Mouse (Mus musculus) G1E (cell line): ENCODE data around the gene Mmp1b. TPM values are rescaled to one million over a fixed set of nuclear protein-coding genes. Genes with fewer than 3 reads are reported as not detected.

Experiments
- ATAC-seq: 2 replicates; pipeline ENCODE4 v1.8.0; 2016; ENCODE audit warnings: mild to moderate bottlenecking; ENCODE audit not compliant: insufficient number of reproducible peaks, poor library complexity, low FRiP score, severe bottlenecking; ENCODE audit errors: extremely low read depth
- DNase-seq: peaks from one replicate; pipeline ENCODE4 v3.0.0; 2012; ENCODE audit warnings: low spot score
- H3K27me3 ChIP-seq: 2 replicates; pipeline ENCODE4 v1.6.1; 2012; ENCODE audit warnings: mild to moderate bottlenecking, low read length, inconsistent platforms; ENCODE audit not compliant: insufficient read depth
- H3K36me3 ChIP-seq: replicated peaks from 2 replicates; pipeline ENCODE3; 2012; ENCODE audit warnings: mild to moderate bottlenecking, inconsistent platforms
- H3K4me1 ChIP-seq: 2 replicates; pipeline ENCODE4 v1.6.1; 2012; ENCODE audit warnings: low read depth, low read length, inconsistent platforms, mixed read lengths; ENCODE audit not compliant: insufficient read depth
- H3K4me3 ChIP-seq: 2 replicates; pipeline ENCODE4 v1.5.1; 2012; ENCODE audit warnings: low read depth, mild to moderate bottlenecking, inconsistent platforms, low read length, moderate library complexity, mixed read lengths
- H3K9me3 ChIP-seq: replicated peaks from 2 replicates; pipeline ENCODE4 v1.6.1; 2012; ENCODE audit warnings: inconsistent platforms
- CTCF ChIP-seq: IDR thresholded peaks from 2 replicates; pipeline ENCODE4 v1.5.1; 2012; ENCODE audit warnings: low read depth, low read length, inconsistent platforms, mixed read lengths
- GATA1 ChIP-seq: IDR thresholded peaks from 2 replicates; pipeline ENCODE4 v1.6.1; 2012; ENCODE audit warnings: borderline replicate concordance, low read length, inconsistent platforms, mixed read lengths
- GATA2 ChIP-seq: IDR thresholded peaks from 2 replicates; pipeline ENCODE4 v1.6.1; 2012; ENCODE audit warnings: low read depth, low read length, inconsistent platforms, borderline replicate concordance
- POLR2AphosphoS5 ChIP-seq: IDR thresholded peaks from 2 replicates; pipeline ENCODE4 v1.6.1; 2012; ENCODE audit warnings: low read depth, low read length, inconsistent platforms; ENCODE audit not compliant: insufficient replicate concordance
- TAL1 ChIP-seq: conservative IDR thresholded peaks from 2 replicates; pipeline ENCODE4 v1.6.1; 2012; ENCODE audit warnings: low read depth, low read length, inconsistent platforms, mixed read lengths
- polyA plus RNA-seq: library from polyadenylated mRNA; stranded (reverse); fragments of >175 nt; gene quantifications from 2 replicates; pipeline ENCODE4 v1.2.3, GENCODE M21; 2012
- total RNA-seq, 2 experiments: library from RNA; stranded (forward) in 1 of 2; stranded (reverse) in 1 of 2; fragments of 200-1000 nt in 1 of 2; fragments of >200 nt in 1 of 2; fragmentation: Nextera tagmentation in 1 of 2; gene quantifications; 2 replicates each; pipeline ENCODE4 v1.2.3; 2014 to 2017

The Mmp1b gene
- total and polyA plus RNA-seq, 3 experiments: not detected

- no peak overlapping the region for H3K4me3 ChIP-seq
- DNase-seq (no peak), ATAC-seq (no peak)
- no peaks in the 10 kb centered on the region for H3K27me3 ChIP-seq
- no peaks in the 10 kb centered on the region for H3K36me3 ChIP-seq
- TF ChIP-seq POLR2AphosphoS5: no peak
- no peak for TF ChIP-seq TAL1
- TF ChIP-seq GATA1: no peak
- no peak for TF ChIP-seq CTCF
- no peak for TF ChIP-seq GATA2
- H3K4me1 ChIP-seq: no peaks in the 10 kb centered on the region
- no peaks in the 10 kb centered on the region for H3K9me3 ChIP-seq
These were observed 56.0 kb downstream of the Mmp1b start for GRCm38 (mm10) chr9:7331847-7332246.

Other genes starting within 250 kb of the Mmp1b start
- gene Dync2h1, start 203.6 kb downstream of the Mmp1b start, total RNA-seq (2014; fragmentation: Nextera tagmentation): 46.3 and 51.3 TPM in 2 replicates
- 14.6 and 17.0 TPM in 2 replicates for gene Dync2h1, start 203.6 kb downstream of the Mmp1b start, total RNA-seq (2017)
- gene Dync2h1, start 203.6 kb downstream of the Mmp1b start, polyA plus RNA-seq: 0.41 and 0.42 TPM in 2 replicates
- 62.0 and 67.5 TPM in 2 replicates for gene Dcun1d5, start 203.5 kb downstream of the Mmp1b start, total RNA-seq (2014; fragmentation: Nextera tagmentation)
- gene Dcun1d5, start 203.5 kb downstream of the Mmp1b start, total RNA-seq (2017): 133 and 164 TPM in 2 replicates
- 145 and 172 TPM in 2 replicates for gene Dcun1d5, start 203.5 kb downstream of the Mmp1b start, polyA plus RNA-seq
- gene Mmp13, start 115.5 kb downstream of the Mmp1b start, total RNA-seq (2014; fragmentation: Nextera tagmentation): not detected in 2 replicates
- 0.11 TPM in 1 of 2 replicates, not detected in the other for gene Mmp13, start 115.5 kb downstream of the Mmp1b start, total RNA-seq (2017)
- not detected in 2 replicates for gene Mmp13, start 115.5 kb downstream of the Mmp1b start, polyA plus RNA-seq
- gene Mmp12, start 43.7 kb downstream of the Mmp1b start, total RNA-seq (2014; fragmentation: Nextera tagmentation): not detected in 2 replicates
- 0.23 and 0.33 TPM in 2 replicates for gene Mmp12, start 43.7 kb downstream of the Mmp1b start, total RNA-seq (2017)
- gene Mmp12, start 43.7 kb downstream of the Mmp1b start, polyA plus RNA-seq: not detected in 2 replicates
- gene Mmp3, start 57.8 kb upstream of the Mmp1b start, total RNA-seq (2014; fragmentation: Nextera tagmentation): not detected in 2 replicates
- gene Mmp3, start 57.8 kb upstream of the Mmp1b start, total RNA-seq (2017): 0.05 and 0.06 TPM in 2 replicates
- not detected in 2 replicates for gene Mmp3, start 57.8 kb upstream of the Mmp1b start, polyA plus RNA-seq
- not detected in 2 replicates for gene Mmp10, start 114.3 kb upstream of the Mmp1b start, total RNA-seq (2014; fragmentation: Nextera tagmentation)
- gene Mmp10, start 114.3 kb upstream of the Mmp1b start, total RNA-seq (2017): 0.05 TPM in 1 of 2 replicates, not detected in the other
- not detected in 2 replicates for gene Mmp10, start 114.3 kb upstream of the Mmp1b start, polyA plus RNA-seq
- gene Mmp8, start 170.4 kb upstream of the Mmp1b start, total RNA-seq (2014; fragmentation: Nextera tagmentation): not detected in 2 replicates
- gene Mmp8, start 170.4 kb upstream of the Mmp1b start, total RNA-seq (2017): 0.52 and 0.71 TPM in 2 replicates
- 0.03 and 0.20 TPM in 2 replicates for gene Mmp8, start 170.4 kb upstream of the Mmp1b start, polyA plus RNA-seq
- gene Mmp27, start 183.3 kb upstream of the Mmp1b start, total RNA-seq (2014; fragmentation: Nextera tagmentation): 0.68 TPM in 1 of 2 replicates, not detected in the other
- gene Mmp27, start 183.3 kb upstream of the Mmp1b start, total RNA-seq (2017): 3.4 and 3.5 TPM in 2 replicates
- not detected in 2 replicates for gene Mmp27, start 183.3 kb upstream of the Mmp1b start, polyA plus RNA-seq
- gene Mmp20, start 240.2 kb upstream of the Mmp1b start, total RNA-seq (2014; fragmentation: Nextera tagmentation): not detected in 2 replicates
- gene Mmp20, start 240.2 kb upstream of the Mmp1b start, total RNA-seq (2017): not detected in 2 replicates
- gene Mmp20, start 240.2 kb upstream of the Mmp1b start, polyA plus RNA-seq: not detected in 2 replicates